Mouse (Mus musculus): ENCODE data around the gene Cipc.

- no peak for TF ChIP-seq CTCF (IDR thresholded peaks at IDR 0.05)
- peak; percentile 59 for TF ChIP-seq POLR2A (IDR thresholded peaks at IDR 0.05; ENCODE audit: insufficient read depth, low read depth, low read length)
Measured at GRCm38 (mm10) chr12:86931919-86932574, 14.8 kb upstream of the Cipc start.

All from heart, adult 2 months (tissue).